Mouse (Mus musculus) neural tube, embryonic 13.5 days (tissue): ENCODE data around the gene Zfp691. TPM values are rescaled to one million over a fixed set of nuclear protein-coding genes. Genes with fewer than 3 reads are reported as not detected.

Experiments used
- ATAC-seq: fragments of 200-750 bp; cut with Nextera tagmentation; 2 replicates; pipeline ENCODE4 v1.8.0; 2017; ENCODE audit warnings: low read depth, mild to moderate bottlenecking, moderate TSS enrichment, moderate library complexity
- H3K27ac ChIP-seq: fragments of 300-500 bp; sonication (generic); replicated peaks from 2 replicates; pipeline ENCODE4 v1.5.1; 2015; ENCODE audit warnings: moderate library complexity, mild to moderate bottlenecking, inconsistent platforms
- H3K27me3 ChIP-seq: fragments of 300-500 bp; sonication (generic); 2 replicates; pipeline ENCODE4 v1.6.1; 2015; ENCODE audit warnings: mild to moderate bottlenecking, inconsistent platforms
- H3K36me3 ChIP-seq: fragments of 300-500 bp; sonication (generic); 2 replicates; pipeline ENCODE4 v1.6.1; 2015; ENCODE audit warnings: mild to moderate bottlenecking, inconsistent platforms
- H3K4me1 ChIP-seq: fragments of 300-500 bp; sonication (generic); replicated peaks from 2 replicates; pipeline ENCODE4 v1.6.1; 2015; ENCODE audit warnings: inconsistent platforms
- H3K4me2 ChIP-seq: fragments of 300-500 bp; sonication (generic); 2 replicates; pipeline ENCODE4 v1.6.1; 2015; ENCODE audit warnings: inconsistent platforms, mild to moderate bottlenecking, moderate library complexity
- H3K4me3 ChIP-seq: fragments of 300-500 bp; sonication (generic); 2 replicates; pipeline ENCODE4 v1.5.1; 2015; ENCODE audit warnings: mild to moderate bottlenecking, inconsistent platforms
- H3K9ac ChIP-seq: fragments of 300-500 bp; sonication (generic); 2 replicates; pipeline ENCODE4 v1.6.1; 2015; ENCODE audit warnings: moderate library complexity, mild to moderate bottlenecking, inconsistent platforms
- H3K9me3 ChIP-seq: fragments of 300-500 bp; sonication (generic); 2 replicates; pipeline ENCODE4 v1.6.1; 2016; ENCODE audit warnings: inconsistent platforms
- WGBS: fragments of 180-500 bp; shearing (Covaris S2); methylation state at CpG from one replicate; pipeline ENCODE4 v1.1.7; 2015; 5-methylcytosine and 5-hydroxymethylcytosine counted together
- polyA plus RNA-seq: library from polyadenylated mRNA; unstranded; fragments of >200 nt; fragmentation: Nextera tagmentation; extraction: Ambion mirVana; gene quantifications from 2 replicates; pipeline ENCODE4 v1.2.1, GENCODE M21; 2015

The Zfp691 gene
- polyA plus RNA-seq, 1 experiment from 2014 or later: 7.8 TPM

DNA sequence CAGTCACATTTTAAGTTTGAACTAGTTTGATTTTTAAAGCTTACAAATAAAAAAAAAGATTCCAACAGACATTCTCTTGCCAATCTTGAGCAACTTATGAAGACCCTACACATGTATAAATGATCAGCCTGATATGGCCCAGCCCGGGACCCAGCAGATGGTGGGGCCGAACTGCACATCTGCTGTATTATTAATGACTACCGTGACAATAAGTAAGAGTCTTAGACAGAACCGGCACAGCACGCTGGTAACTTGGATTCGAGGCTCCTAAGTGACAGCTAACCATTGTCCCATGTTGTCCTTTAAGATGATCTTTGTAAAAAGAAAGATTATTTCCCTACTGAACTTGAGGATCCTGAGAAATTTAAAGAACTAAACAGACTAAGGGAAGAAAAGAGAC is 15.4 kb upstream of the Zfp691 start:
- no peak for ATAC-seq
- Histone ChIP-seq H3K4me1 (no peaks in the 10 kb centered on the region), H3K9ac (no peak overlapping the region), H3K36me3 (no peaks in the 10 kb centered on the region), H3K4me2 (no peak overlapping the region), H3K27me3 (no peaks in the 10 kb centered on the region), H3K4me3 (no peak overlapping the region), H3K9me3 (no peaks in the 10 kb centered on the region), H3K27ac (no peak overlapping the region)
- 43% methylated on average over 6 of the region's 6 CpGs for WGBS

- H3K27me3 ChIP-seq: no peaks in the 10 kb centered on the region
- H3K4me3 ChIP-seq: no peak overlapping the region
- no peaks in the 10 kb centered on the region for H3K36me3 ChIP-seq
- H3K9me3 ChIP-seq: no peaks in the 10 kb centered on the region
- 60% methylated on average over 11 of the region's 11 CpGs for WGBS
- H3K4me2 ChIP-seq: no peak overlapping the region
- ATAC-seq: no peak
- H3K9ac ChIP-seq: no peak overlapping the region
- H3K4me1 ChIP-seq: no peaks in the 10 kb centered on the region
- H3K27ac ChIP-seq: no peak overlapping the region
Measured at GRCm38 (mm10) chr4:119188060-119188785, 14.2 kb upstream of the Zfp691 start.

DNA sequence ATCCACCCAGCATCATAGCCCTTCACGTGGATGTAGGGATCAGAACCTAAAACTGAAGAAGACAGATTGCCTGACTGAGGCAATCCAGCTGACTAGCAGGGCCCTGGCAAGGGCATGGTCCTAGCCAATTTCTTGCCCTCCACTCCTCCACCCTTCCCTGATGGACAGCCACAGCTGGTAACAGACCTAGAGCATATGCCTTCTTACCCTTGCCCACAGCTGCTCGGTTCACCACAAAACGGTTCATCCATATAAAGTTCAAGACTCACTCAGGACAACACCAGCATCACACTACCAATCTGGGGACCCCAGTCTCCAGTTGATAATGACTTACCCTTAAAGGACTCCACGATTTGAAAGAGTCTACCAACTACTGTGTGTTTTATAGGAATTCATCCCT is 11.8 kb upstream of the Zfp691 start:
- Histone ChIP-seq H3K27me3 (no peaks in the 10 kb centered on the region), H3K9me3 (no peaks in the 10 kb centered on the region), H3K4me2 (no peak overlapping the region), H3K4me3 (no peak overlapping the region), H3K36me3 (no peaks in the 10 kb centered on the region), H3K4me1 (no peaks in the 10 kb centered on the region), H3K27ac (no peak overlapping the region), H3K9ac (no peak overlapping the region)
- WGBS: 87% methylated on average over 4 of the region's 4 CpGs
- no peak for ATAC-seq

DNA sequence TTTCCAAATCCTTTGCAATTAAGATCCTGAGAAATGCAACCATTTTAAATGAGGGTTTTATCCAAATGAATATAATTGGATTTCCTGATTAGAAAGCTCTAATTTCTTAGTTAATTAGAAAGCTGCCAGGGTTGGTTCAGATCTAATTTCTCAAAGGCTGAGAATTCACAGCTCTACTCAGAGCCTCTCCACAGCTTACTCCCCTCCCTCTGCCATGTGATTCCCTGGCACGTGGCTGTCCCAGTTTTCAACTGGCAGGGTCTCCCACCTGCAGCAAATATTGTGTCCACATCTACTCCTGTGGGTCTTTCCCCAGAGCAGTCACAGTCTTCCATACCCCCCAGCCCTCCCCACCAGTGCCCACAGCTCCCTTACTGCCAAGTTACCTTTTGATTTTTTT is 9.5 kb upstream of the Zfp691 start:
- Histone ChIP-seq H3K9ac (no peak overlapping the region), H3K9me3 (no peaks in the 10 kb centered on the region), H3K27me3 (no peaks in the 10 kb centered on the region), H3K27ac (no peak overlapping the region), H3K4me3 (no peak overlapping the region), H3K4me2 (no peak overlapping the region), H3K4me1 (no peaks in the 10 kb centered on the region), H3K36me3 (no peaks in the 10 kb centered on the region)
- 73% methylated on average over 1 of the region's 1 CpGs for WGBS
- ATAC-seq: no peak

GRCm38 (mm10) chr4:119181456-119181855 is 7.5 kb upstream of the Zfp691 start:
- Histone ChIP-seq H3K4me3 (no peak overlapping the region), H3K9me3 (no peaks in the 10 kb centered on the region), H3K36me3 (no peaks in the 10 kb centered on the region), H3K27ac (no peak overlapping the region), H3K4me2 (no peak overlapping the region), H3K9ac (no peak overlapping the region), H3K4me1 (no peaks in the 10 kb centered on the region), H3K27me3 (no peaks in the 10 kb centered on the region)
- 92% methylated on average over 9 of the region's 9 CpGs for WGBS
- no peak for ATAC-seq

GRCm38 (mm10) chr4:119180133-119180707 is 6.2 kb upstream of the Zfp691 start:
- no peak overlapping the region for H3K9ac ChIP-seq
- H3K4me3 ChIP-seq: no peak overlapping the region
- no peaks in the 10 kb centered on the region for H3K4me1 ChIP-seq
- H3K4me2 ChIP-seq: no peak overlapping the region
- ATAC-seq: no peak
- H3K36me3 ChIP-seq: no peaks in the 10 kb centered on the region
- H3K27ac ChIP-seq: no peak overlapping the region
- no peaks in the 10 kb centered on the region for H3K9me3 ChIP-seq
- 58% methylated on average over 4 of the region's 4 CpGs for WGBS
- H3K27me3 ChIP-seq: no peaks in the 10 kb centered on the region

DNA sequence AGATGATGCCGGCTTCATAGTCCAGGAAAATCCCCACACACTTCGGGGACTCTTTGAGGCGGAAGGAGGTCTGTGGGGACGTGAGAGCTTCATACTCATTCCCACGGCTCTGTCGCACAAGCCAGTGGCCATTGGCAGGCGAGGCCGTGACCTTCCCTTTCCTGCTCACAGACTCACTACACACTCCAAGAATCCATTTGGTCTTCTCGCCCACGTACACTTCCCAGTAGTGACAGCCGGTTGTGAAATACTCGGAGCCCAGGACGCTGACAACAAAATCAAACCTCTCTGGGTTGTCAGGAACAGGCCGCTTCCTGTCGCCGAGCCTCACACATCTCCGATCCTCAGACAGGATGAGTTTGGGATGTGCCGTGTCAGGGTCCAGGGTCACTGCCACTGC is 4.3 kb upstream of the Zfp691 start:
- Histone ChIP-seq H3K9ac (no peak overlapping the region), H3K4me2 (no peak overlapping the region), H3K36me3 (no peaks in the 10 kb centered on the region), H3K27me3 (no peaks in the 10 kb centered on the region), H3K27ac (no peak overlapping the region), H3K4me3 (no peak overlapping the region), H3K4me1 (peaks cover 5% of the 10 kb centered on the region), H3K9me3 (no peaks in the 10 kb centered on the region)
- 73% methylated on average over 18 of the region's 18 CpGs for WGBS
- ATAC-seq: no peak

DNA sequence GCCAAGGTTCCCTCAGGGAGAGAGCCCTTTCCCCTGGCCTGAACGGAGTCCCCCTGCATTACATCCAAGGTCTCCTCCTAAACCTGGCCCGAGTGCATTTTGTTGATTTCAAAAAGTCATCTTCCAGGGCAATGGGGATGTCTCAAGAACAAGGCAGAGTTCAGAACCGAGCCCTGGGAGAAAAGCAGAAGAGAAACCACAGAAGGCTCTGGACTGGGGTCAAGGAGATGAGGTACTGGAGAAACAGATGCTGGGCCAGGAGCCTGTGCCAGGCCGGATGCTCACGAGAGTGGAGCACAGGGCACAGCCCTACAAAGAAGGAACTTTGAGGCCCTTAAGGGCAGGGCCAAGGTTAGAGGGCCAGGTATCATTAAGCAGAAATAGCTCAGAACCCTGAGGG is 3.7 kb upstream of the Zfp691 start:
- Histone ChIP-seq H3K4me3 (no peak overlapping the region), H3K36me3 (no peaks in the 10 kb centered on the region), H3K4me1 (peaks cover 11% of the 10 kb centered on the region), H3K27me3 (no peaks in the 10 kb centered on the region), H3K4me2 (no peak overlapping the region), H3K9me3 (no peaks in the 10 kb centered on the region), H3K9ac (no peak overlapping the region), H3K27ac (no peak overlapping the region)
- 79% methylated on average over 5 of the region's 5 CpGs for WGBS
- no peak for ATAC-seq

DNA sequence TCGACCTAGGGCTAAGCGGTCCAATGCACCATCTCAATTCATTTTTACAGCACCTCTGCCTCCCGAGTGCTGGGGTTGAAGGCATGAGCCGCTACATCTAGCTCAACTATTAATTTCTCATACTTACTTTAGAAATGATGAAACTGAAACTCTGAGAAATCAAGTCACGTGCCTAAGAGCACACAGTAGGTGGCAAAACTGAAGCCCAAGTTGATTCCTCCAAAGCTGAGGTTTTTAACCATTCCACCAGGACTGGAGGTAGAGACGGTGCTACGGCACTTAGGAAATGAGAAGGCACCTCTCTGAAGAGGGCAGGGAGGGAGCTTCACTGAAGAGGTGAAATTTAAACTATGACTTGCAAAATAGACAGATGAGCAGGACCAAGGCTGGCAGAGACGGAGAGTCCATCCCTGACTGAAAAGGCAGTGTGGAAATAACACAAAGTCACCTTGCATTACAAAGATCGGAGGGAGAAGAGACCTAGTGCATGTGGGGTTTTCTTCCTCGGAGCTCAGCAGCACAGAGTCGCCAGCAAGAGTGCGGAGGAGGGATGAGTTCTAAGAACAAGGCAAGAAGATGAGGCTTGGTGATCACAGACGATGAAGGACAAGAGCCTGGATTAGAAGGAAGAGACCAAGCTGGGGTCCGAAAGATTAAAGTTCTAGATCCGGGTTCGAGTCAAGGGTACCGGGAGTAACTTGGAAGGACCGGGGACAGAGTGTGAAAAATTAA is 910 bp downstream of the Zfp691 start:
- Histone ChIP-seq H3K27me3 (no peaks in the 10 kb centered on the region), H3K9ac (peak overlapping the region; percentile 86), H3K4me3 (peak overlapping the region; percentile 71), H3K9me3 (no peaks in the 10 kb centered on the region), H3K4me2 (peak overlapping the region; percentile 76), H3K36me3 (peaks cover 29% of the 10 kb centered on the region), H3K27ac (peak overlapping the region; percentile 59; the same call in 1 of the 2 replicates), H3K4me1 (peaks cover 27% of the 10 kb centered on the region)
- no peak for ATAC-seq
- 44% methylated on average over 18 of the region's 18 CpGs for WGBS

DNA sequence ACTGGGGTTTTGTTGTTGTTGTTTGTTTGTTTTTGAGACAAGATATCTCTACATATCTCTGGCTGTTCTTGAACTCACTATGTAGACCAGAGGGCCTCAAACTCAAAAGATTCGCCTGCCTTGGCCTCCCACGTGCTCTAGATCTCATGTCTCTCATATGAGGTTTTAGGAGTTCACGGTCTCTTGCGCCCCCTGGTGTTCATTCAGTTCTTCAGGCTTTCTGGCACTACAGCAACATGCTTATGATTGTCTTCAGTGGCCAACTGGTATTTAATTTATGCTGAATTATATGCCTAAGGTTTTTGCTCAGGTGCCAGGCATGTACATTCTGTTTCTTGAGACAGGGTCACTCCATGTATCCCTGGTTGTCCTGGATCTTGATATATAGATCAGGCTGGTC is 6.3 kb downstream of the Zfp691 start:
- Histone ChIP-seq H3K4me1 (peaks cover 16% of the 10 kb centered on the region), H3K36me3 (peaks cover 30% of the 10 kb centered on the region), H3K27ac (no peak overlapping the region), H3K9ac (no peak overlapping the region), H3K4me3 (no peak overlapping the region), H3K9me3 (no peaks in the 10 kb centered on the region), H3K27me3 (no peaks in the 10 kb centered on the region), H3K4me2 (no peak overlapping the region)
- no peak for ATAC-seq
- 5% methylated on average over 4 of the region's 4 CpGs for WGBS

DNA sequence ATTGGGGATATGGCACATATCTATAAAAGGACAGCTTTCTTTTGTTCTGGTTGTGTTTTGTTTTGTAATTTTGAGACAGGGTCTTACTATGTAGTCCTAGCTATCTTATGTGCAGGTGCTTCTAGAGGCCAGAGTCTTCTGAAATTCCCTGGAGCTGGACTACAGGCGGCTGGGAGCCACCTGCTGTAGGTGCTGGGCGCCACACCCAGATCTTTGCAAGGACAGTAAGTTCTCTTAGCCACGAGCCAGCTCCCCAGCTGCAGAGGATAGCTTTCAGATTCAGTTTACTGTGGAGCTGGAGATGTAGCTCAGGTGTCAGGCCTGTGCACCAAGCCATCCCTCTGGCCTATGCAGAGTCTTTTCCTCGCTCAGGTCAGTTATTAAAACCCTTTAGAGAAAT is 6.9 kb downstream of the Zfp691 start:
- Histone ChIP-seq H3K9me3 (no peaks in the 10 kb centered on the region), H3K4me1 (peaks cover 10% of the 10 kb centered on the region), H3K36me3 (peaks cover 30% of the 10 kb centered on the region), H3K4me3 (no peak overlapping the region), H3K4me2 (no peak overlapping the region), H3K27me3 (no peaks in the 10 kb centered on the region), H3K27ac (no peak overlapping the region), H3K9ac (no peak overlapping the region)
- ATAC-seq: no peak
- WGBS: 88% methylated on average over 4 of the region's 4 CpGs

DNA sequence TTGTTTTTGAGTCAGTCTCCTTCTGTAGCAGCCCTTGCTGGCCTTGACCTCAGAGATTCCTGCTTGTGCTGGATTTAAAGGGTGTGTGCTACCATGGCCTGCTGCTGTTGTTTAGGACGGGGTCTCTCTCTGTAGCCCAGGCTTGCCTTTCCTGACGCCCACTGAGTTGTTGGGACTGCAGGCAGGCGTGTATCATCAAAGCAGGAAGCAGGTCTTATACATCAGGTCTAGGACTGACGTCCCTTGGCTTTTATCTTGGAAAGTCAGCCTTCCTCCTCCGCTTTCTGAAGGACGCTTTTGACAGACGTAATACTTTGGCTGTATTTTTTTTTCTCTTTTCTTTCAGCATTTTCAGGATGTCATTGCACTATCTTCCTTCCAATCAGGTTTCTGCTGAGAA is 8.1 kb downstream of the Zfp691 start:
- no peak overlapping the region for H3K4me3 ChIP-seq
- 84% methylated on average over 7 of the region's 7 CpGs for WGBS

More for the DNA sequence above, 8.1 kb downstream of the Zfp691 start:
- H3K9me3 ChIP-seq: no peaks in the 10 kb centered on the region
- no peaks in the 10 kb centered on the region for H3K27me3 ChIP-seq
- H3K9ac ChIP-seq: no peak overlapping the region
- H3K4me1 ChIP-seq: no peaks in the 10 kb centered on the region
- peaks cover 29% of the 10 kb centered on the region for H3K36me3 ChIP-seq
- no peak for ATAC-seq
- H3K27ac ChIP-seq: no peak overlapping the region
- no peak overlapping the region for H3K4me2 ChIP-seq
